Mouse (Mus musculus): ENCODE measurements around the gene Sp140.
"Not testable (repeated sequence)": the region's sequence is repeated elsewhere in the genome, so short reads cannot be mapped to it uniquely, and the experiment has no call there.

Gene Sp140

DNA sequence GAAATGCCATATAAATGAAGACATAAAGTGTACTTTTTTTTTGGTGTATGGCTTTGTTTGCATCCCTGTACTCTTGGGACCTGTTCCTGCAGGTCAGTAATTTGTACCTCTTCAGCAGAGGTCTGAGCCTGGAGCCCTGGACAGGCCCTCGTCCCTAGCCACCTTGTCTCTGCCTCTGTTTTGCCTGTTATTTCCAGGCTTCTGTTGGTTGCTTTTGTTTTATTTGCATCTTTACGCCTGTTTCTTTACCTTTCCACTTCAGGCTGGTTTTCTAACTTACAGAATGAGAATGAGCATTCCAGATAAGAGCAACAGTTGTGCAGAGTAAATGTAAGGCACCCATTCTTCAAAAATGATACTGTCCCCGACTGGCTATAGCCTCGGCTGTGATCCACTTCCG lies at the start of gene Sp140:
Gene Sp140 (plus strand): TSS at position 301 of the 400 bp plus-strand sequence.
- not testable (repeated sequence) for DNase-seq (ENCODE audit: low read depth, low spot score)

DNA sequence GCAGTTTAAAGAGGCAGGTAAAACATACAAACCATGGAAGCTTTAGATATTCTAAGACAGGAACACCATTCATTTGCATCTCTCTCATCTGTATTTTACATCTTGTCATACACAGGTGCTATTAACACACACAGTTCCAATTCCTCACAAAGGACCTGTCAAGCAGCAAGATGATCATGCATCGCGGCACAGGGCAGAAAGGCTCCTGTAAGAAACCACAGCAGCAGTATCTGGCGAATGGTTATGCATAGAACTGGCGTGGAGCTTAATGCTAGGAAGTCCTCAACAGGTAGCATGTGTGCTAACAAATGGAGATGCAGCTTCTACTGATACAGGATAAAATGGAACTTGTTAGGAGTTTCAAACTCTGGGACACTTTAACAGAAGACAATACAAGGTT lies 44.9 kb upstream of the Sp140 start:
- DNase-seq (ENCODE audit: low read depth, low spot score): not testable (repeated sequence)

DNA sequence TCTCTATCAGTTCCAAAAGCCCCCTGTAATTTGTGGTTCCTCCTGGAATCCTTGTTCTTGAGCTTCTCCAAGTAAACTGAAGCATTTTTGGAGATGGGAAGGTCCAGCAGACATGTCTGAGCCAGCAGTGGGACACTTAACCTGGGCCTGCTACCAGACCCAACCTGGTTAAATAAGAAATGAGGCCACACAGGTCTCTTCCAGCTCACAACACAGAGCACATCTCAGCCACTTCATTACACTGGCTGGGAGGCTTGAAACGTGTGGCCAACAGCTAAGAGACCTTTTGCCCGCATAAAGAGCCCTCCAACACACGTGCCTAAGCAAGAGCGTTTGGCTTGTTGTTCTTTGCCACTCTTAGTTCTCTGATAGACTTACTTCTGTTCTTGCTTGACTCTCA lies 26.6 kb upstream of the Sp140 start:
- not testable (repeated sequence) for DNase-seq (ENCODE audit: low read depth, low spot score)

DNA sequence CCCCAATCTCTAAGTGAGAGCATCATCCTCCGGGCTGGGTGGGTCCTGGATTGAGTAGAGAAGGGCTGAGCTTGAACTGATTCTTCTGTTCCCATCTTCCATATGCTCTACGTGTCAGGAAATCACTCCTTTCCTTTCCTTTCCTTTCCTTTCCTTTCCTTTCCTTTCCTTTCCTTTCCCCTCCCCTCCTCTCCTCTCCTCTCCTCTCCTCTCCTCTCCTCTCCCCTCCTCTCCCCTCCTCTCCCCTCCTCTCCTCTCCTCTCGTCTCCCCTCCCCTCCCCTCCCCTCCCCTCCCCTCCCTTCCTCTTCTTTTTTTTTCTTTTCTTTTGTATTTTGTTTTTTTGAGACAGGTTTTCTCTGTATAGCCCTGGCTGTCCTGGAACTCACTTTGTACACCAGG lies 24.8 kb upstream of the Sp140 start, which contains the start of gene G530012D18Rik:
Gene G530012D18Rik (plus strand): TSS at position 301 of the 400 bp plus-strand sequence.
- DNase-seq (ENCODE audit: low read depth, low spot score): not testable (repeated sequence)

DNA sequence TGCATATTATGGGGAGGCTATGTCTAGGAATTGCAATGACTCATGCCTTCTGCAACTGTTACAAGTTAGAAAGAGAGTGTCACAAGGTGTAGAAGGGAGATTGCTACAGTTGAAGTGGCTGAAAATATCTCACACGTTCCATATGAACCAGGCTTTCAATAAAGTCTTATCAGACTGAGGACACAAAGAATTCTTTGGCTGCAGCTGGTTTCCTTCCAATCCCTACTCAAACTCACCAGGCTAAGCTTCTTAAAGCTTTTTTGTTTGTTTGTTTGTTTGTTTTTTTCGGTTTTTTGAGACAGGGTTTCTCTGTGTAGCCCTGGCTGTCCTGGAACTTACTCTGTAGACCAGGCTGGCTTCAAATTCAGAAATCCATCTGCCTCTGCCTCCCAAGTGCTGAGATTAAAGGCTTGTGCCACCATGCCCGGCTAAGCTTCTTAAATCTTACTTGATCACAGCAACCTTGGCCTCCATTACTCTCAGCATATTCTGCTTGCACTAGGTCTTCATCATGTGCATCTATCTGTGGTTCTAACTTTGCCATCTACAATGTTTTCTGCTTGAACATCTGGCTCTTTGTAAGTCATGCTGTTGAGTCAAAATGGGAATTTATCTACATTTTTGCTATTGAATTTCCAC lies 21.7 kb upstream of the Sp140 start:
- not testable (repeated sequence) for DNase-seq (ENCODE audit: low read depth, low spot score)

DNA sequence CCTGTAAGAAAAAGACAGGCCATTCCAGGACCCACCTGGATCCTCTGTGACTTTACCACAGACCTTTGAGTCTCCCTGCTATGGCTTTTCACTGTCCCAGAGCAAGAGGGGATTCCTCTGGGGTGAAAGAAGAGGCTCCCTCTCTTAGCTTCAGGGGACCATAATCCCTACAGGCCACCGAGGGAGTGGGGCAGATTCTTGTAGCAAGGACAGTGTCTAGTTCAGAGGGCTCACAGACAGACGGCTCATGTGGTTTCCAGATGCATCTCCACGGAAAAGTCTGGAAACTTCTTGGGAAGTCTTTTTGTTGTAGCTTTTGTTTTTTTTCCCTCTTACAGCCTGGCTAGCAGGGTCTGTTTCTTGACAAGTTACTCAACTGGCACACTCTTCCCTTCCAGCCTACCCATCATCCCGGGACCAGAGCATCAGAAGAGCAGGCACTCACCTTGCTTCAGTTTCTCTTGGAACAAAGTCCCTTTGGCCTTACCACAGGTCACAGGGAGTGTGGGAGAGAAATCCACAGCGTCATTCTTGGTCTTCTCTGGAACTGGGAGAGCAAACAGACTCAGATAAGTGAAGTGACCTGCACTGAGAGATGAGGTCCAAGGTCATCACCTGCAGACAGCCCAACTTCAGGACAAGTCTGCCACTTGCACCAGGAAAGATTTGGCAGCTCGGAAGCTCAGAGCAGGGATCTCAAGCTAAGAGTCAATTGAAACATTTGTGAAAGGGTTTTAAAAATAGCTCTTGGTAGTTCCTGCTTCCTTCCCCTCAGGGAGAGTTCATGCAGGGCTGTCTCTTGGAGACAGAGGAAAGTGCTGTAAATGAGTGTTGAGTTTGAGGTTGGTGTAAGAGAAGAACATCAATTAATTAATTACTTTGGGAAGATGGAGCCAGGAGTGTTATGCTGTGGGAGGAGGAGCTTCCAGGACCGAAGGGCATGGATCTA lies 20.7 kb upstream of the Sp140 start:
- DNase-seq (ENCODE audit: low read depth, low spot score): not testable (repeated sequence)

DNA sequence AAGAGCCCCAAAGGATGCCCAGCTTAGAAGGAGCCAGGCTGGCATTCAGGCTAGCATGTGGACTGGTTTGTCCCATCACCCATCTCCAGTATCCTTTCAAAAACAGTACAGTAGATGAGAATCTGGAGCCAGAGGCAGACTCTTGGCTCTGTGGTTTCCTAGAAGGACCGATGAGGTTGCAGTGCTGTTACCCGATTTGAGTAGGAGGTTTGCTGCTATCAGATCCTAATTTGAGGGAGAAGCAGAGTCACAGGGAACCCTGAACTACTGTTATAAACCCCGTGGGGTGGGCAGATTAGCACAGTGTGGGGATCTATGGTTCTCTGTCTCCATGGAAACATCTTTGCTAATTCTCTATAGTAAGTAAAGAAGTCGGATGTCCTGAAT lies 20.0 kb upstream of the Sp140 start:
- not testable (repeated sequence) for DNase-seq (ENCODE audit: low read depth, low spot score)

DNA sequence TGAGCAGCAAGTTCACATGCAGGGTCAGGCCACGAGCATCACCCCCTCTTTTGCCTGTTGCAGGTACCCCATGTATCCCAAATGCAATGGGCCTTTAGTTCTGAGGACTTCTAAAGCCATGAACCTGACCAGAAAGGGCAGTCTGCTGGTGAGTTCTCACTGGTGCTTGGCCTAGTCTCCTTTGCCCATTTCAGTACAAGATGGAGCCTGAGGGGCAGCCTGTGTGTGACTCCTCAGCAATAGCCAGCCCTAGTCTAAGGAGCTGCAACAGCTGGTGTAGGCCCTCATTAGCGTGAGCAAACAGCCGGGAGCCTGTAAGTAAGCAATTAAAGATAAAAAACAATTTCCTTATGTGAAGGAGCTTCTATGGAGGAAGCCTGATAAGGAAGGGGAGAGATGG lies 19.6 kb upstream of the Sp140 start:
- DNase-seq (ENCODE audit: low read depth, low spot score): not testable (repeated sequence)

DNA sequence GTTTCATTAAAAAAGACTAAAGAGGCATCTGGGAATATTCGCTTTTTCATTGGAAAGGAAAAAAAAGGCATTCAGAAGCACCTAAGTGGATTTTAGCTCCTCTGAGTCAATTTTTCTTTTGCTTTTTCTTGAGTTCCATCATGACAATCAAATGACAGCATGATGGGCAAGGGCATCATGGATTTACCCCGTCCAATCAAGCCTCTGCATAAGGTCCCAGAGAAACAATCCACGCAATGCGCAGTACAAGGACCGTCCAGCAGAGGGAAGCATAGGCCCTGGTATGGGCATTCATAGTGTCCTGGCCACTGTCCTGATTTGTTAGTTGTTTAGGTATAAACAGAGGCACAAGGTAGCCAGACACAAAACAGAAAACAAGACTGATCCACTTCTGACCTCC lies 18.7 kb upstream of the Sp140 start:
- DNase-seq (ENCODE audit: low read depth, low spot score): peak; percentile 1

DNA sequence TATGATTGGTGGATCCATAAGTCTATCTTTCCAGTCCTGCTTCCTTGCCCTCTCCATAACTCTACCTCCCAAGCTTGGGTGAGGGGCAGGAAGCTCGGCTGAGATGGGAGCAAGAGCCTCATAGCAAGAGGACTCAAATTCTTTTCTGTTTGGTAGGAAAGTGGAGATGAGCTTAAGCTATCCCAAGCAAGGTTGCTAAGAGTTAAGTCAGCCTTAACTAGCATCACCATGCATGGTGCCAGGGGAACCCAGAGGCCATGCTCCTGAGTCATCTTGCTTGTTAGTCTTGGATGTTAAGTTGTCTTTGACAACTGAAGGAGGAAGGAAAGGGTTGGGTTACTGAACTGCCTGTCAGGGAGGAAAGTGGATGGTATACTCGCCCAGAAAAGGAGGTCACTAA lies 11.5 kb upstream of the Sp140 start:
- not testable (repeated sequence) for DNase-seq (ENCODE audit: low read depth, low spot score)

DNA sequence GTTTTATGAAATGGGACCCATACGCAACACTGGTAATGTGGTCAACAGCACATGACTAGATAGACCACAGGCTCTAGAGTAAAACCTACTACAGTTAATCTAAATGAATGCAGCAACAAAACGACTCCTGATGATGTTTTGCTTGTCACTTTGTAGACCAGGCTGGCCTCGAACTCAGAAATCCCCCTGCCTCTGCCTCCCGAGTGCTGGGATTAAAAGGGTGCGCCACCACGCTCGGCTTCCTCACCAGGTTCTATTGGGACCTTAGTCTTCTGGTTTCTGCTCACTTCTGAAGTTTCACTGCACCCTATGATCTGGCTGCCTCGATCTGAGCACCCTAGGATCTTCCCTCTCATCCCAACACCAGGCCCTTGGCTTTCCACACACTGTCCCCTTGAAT lies 7.7 kb upstream of the Sp140 start:
- not testable (repeated sequence) for DNase-seq (ENCODE audit: low read depth, low spot score)

DNA sequence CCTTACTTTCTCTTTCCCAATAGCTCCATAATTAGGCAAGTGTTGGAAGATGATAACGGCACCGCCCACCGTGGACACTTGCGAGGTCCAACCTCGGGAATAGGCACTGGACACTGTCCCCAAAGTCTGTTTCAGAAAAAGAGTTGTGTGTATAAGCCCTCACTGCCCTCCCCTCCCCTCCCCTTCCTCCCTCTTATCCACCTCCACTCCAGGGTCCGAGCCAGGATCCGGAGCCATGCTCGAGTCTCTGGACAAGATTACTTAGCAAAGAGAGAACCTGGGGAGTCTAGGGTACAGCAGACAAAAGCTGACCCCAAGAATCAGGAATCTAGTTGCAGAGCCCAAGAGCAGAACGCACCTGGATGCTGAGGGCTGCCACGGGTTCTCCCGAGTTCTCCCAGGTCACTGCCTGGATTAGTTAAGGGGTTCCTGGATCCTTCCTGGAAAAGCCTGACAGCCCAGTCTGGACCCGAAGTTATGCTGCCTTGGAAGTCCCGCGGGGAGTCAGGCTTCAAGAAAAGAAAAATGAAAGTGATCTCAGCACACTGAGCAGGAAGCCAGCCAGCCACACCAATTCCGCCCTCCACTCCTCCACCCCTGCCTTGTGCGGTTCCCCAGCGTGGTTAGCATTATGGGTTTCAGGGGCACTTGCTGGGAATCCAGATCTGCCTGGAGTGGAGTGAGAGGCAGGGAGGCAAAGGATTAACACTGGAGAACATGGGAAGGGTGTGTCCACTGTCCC lies 1.7 kb upstream of the Sp140 start, which contains the start of gene Sp110:
Gene Sp110 (minus strand): TSS at position 547 of the 742 bp plus-strand sequence.
- not testable (repeated sequence) for DNase-seq (ENCODE audit: low read depth, low spot score)

DNA sequence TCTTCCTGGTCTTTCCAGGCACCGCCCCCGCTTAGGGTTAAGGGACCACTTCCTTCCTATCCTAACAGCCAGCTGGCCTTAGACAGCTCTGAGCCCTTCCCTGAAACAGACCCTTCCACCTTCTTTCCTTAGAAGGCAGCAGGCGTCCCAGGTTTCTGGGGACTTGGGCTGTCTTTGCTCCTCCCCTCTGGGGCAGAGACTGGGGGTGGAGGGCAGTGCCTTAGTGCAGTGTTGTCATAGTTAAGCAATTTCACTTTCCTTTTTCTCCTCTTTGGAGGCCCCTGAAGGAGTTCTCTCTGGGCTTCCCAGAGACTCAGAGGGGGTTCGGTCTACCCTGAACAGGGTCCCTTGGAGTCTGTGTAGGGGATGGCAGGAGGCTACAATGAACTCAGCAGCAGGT lies 616 bp downstream of the Sp140 start:
- not testable (repeated sequence) for DNase-seq (ENCODE audit: low read depth, low spot score)

DNA sequence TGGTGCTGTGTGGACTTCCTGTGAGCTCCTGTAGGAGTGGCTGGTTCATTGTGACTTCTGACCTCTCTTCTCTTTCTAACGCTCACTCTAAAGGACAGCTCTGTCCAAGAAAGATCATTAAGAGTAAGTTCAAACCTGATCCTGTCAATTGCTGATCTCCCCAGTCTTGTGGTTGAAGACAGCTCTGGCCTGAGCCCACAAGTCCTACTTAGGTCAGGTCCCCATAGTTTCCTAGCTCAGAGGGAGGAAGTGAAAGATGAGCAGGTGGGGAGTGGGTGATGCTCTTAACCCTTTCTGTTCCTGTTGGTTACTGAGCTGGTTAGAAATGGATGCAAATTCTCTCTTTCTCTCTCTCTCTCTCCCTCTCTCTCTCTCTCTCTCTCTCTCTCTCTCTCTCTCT lies 4.2 kb downstream of the Sp140 start:
- not testable (repeated sequence) for DNase-seq (ENCODE audit: low read depth, low spot score)

DNA sequence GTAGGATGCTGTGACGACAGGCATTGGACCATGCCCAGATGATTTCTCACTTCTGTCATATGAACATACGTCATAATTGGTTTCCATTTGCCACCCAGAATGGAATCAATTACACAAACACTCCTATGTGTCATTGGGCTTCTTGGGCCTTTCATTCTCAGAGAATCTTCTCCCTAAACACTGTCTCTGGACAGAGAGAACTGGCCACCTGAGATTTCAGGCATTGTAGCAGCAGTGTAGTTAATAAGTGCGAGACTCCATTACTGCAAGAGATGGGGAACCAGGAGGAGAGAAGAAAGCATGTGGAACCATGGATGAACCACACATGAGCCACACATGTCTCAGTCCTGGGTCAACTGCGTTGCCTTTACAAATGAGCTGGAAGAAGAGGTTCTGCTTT lies 8.2 kb downstream of the Sp140 start:
- DNase-seq (ENCODE audit: low read depth, low spot score): not testable (repeated sequence)

DNA sequence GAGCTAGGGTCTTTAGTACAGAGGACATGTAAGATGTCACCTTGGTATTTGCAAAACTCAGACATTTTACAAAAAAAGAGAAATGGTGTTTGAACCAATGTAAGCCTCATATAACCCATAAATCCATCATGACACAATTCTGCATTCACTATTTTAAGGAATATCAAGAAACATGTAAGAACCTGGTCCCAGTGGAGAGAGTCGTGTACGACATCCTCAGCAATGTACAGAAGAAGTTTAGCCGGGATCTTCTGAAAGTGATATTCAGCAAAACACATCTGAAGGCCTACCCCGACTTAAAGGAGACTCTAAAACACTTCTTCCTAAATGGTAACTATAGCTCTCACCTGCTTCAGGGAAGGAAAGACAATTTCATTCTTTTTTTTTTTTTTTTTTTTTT lies 10.4 kb downstream of the Sp140 start:
- not testable (repeated sequence) for DNase-seq (ENCODE audit: low read depth, low spot score)

DNA sequence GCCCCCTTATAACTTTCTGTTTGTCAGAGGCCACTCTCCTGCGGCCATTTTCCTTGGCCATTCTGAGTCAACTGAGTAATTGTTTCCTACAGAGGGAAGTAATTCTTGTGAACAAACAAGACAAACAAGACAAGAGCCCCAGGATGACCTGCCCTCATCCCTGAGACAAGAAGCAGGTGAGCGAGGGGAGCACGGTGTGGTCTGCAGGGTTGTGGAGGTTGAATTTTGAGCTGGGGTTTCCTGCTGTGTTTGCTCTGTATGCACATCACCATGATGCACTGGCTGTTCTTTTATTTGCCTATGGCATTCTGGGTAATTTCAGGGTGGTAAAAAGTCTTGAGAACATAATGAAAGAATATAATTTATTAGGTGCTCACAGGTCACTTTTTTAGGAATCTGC lies 14.9 kb downstream of the Sp140 start:
- DNase-seq (ENCODE audit: low read depth, low spot score): not testable (repeated sequence)

DNA sequence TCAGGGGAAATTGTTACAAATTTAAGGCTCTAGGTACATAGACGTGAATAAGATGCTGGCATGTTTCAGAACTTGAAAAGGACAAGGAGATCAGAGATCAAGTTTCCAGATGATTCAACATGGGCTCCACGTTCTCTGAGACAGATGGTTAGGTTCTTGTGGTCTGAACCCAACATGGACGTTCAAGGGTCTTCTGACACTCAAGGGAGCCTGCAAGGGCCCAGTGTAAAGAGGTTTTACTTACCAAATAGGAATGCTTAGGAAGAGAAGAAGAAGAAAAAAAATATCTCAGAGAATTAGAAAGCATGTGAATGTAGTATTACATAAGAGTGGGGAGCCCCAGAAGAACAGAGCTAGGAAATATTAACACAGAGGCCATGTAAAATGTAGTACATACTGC lies 15.6 kb downstream of the Sp140 start:
- DNase-seq (ENCODE audit: low read depth, low spot score): not testable (repeated sequence)

DNA sequence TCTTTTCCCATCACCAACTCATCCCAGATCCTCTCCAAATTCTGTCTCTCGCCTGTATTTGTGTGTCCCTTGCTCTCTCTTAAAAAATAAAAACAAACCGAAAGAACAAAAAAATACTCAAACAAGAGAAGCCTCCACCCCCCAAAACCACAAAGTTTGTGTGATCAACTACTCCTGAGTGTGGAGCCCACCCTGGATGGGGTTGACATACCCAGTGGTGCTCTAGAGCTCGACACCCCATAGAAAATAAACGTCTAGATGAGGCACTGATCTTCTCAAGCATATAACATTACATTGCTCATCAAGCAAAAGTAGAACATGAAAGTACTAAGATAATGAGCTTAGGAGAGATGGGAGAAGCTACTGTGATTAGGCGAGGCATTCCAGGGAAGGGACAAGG lies 17.0 kb downstream of the Sp140 start:
- not testable (repeated sequence) for DNase-seq (ENCODE audit: low read depth, low spot score)

DNA sequence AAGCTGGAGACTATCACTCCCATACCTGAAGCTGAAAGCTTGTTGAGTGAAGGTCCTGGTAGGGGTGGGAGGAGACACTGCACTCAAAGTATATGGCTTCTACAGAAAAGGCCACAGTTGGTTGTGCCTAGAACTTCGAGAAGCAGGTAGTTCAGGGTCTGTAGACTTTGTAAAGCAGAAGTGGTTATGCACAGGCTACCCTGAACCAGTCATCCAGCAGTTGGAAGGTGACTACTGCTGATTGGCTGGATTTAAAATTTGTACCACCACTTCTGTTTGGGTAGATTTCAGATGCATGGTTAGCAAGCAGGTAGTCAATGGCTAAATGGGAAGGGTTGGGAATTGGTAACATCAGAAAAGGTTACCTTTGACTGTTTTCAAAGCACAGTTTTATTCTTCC lies 18.5 kb downstream of the Sp140 start:
- not testable (repeated sequence) for DNase-seq (ENCODE audit: low read depth, low spot score)

DNA sequence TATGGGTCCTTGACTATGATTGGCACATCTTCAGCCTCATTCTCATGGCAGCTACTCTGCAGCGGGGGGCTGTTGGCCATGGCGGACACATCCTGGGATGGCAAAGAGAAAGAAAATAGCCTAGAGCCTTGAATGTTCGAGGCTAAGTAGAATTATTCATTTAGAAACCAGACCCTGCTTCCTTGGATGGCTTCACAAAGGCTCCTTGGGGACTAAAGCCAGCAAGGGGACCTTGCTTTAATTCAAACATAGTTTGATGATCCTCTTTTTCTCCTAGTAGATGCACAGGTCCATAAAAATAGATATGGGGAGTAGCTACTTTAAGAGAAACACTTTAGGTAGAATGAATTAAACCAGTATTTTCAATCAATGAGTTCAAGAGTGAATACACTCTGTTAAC lies 36.8 kb downstream of the Sp140 start:
- DNase-seq (ENCODE audit: low read depth, low spot score): not testable (repeated sequence)

DNA sequence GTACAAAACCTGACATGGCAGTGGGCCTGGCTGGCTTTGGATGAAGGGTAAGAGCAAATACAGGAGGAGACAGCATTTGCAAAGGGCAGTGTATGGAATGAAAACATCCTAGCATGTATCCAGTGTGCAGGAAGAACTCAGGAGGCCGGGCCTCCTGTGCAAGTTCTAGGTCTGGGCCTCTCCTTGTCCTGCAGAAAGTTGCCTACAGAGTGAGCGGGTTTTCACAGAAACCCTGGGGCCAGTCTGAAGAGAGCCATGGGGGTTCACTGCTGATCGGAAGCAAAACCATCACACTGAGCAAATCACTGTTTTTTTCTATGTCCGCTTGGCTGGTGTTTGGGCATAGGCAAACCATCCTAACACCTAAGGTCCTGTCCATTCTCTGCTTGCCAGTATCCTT lies 38.0 kb downstream of the Sp140 start:
- not testable (repeated sequence) for DNase-seq (ENCODE audit: low read depth, low spot score)

All from brain, adult 2 months (tissue).